Mouse (Mus musculus) liver, postnatal 0 days (tissue): ENCODE data around the gene Calm5. TPM values are rescaled to one million over a fixed set of nuclear protein-coding genes. Genes with fewer than 3 reads are reported as not detected.
A peak's percentile ranks its signal among the peaks of the same experiment; 100 is the strongest.

Experiments used
- ATAC-seq: fragments of 200-750 bp; cut with Nextera tagmentation; 2 replicates; pipeline ENCODE4 v1.8.0; 2017; ENCODE audit warnings: mild to moderate bottlenecking, moderate library complexity
- DNase-seq: peaks from one replicate; pipeline ENCODE4 v3.0.0-alpha.2; 2016
- H3K27ac ChIP-seq: fragments of 300-500 bp; sonication (generic); 2 replicates; pipeline ENCODE4 v1.5.1; 2014; ENCODE audit warnings: antibody characterized with exemption, moderate library complexity, mild to moderate bottlenecking, low read depth
- H3K27me3 ChIP-seq: fragments of 300-500 bp; sonication (generic); 2 replicates; pipeline ENCODE4 v1.6.1; 2014; ENCODE audit warnings: low read length, control low read depth, mixed read lengths; ENCODE audit not compliant: insufficient read depth
- H3K36me3 ChIP-seq: fragments of 300-500 bp; sonication (generic); replicated peaks from 2 replicates; pipeline ENCODE4 v1.6.1; 2014; ENCODE audit warnings: mild to moderate bottlenecking, control low read depth, low read length, moderate library complexity, mixed read lengths; ENCODE audit not compliant: insufficient read depth
- H3K4me1 ChIP-seq: fragments of 300-500 bp; sonication (generic); 2 replicates; pipeline ENCODE4 v1.6.1; 2014; ENCODE audit warnings: antibody characterized with exemption, mild to moderate bottlenecking, control low read depth; ENCODE audit not compliant: insufficient read depth
- H3K4me2 ChIP-seq: fragments of 300-500 bp; sonication (generic); 2 replicates; pipeline ENCODE4 v1.6.1; 2014; ENCODE audit warnings: low read depth, mild to moderate bottlenecking, low read length, moderate library complexity, mixed read lengths
- H3K4me3 ChIP-seq: fragments of 300-500 bp; sonication (generic); 2 replicates; pipeline ENCODE4 v1.5.1; 2014; ENCODE audit warnings: low read depth, low read length
- H3K9ac ChIP-seq: fragments of 300-500 bp; sonication (generic); replicated peaks from 2 replicates; pipeline ENCODE4 v1.6.1; 2014; ENCODE audit warnings: mild to moderate bottlenecking, moderate library complexity
- H3K9me3 ChIP-seq: fragments of 300-500 bp; sonication (generic); 2 replicates; pipeline ENCODE4 v1.6.1; 2016; ENCODE audit warnings: mild to moderate bottlenecking, control low read depth, low read length, mixed read lengths
- CTCF ChIP-seq: sonication (generic); IDR thresholded peaks from 2 replicates; pipeline ENCODE4 v1.5.1; 2016; ENCODE audit warnings: antibody characterized with exemption, low read depth
- EP300 ChIP-seq: IDR thresholded peaks from 2 replicates; pipeline ENCODE4 v1.6.1; 2016; ENCODE audit warnings: antibody characterized with exemption, low read depth, mild to moderate bottlenecking
- whole genome bisulfite sequencing: fragments of 180-500 bp; shearing (Covaris S2); extraction: QIAGEN DNeasy Blood & Tissue Kit; methylation state at CpG from one replicate; pipeline ENCODE4 v1.1.7; 2014; ENCODE audit not compliant: insufficient replicate concordance; 5-methylcytosine and 5-hydroxymethylcytosine counted together
- polyA plus RNA-seq: library from polyadenylated mRNA; unstranded; fragments of >200 nt; fragmentation: Nextera tagmentation; extraction: Ambion mirVana; gene quantifications from 2 replicates; pipeline ENCODE4 v1.2.1, GENCODE M21; 2015

Calm5 gene
- polyA plus RNA-seq, 1 experiment from 2014 or later = not detected

GRCm38 (mm10) chr13:3850330-3850729 lies 3.6 kb upstream of the Calm5 start:
- no peaks in the 10 kb centered on the region for H3K36me3 ChIP-seq
- no peaks in the 10 kb centered on the region for H3K27me3 ChIP-seq
- WGBS = 71% methylated on average over 1 of the region's 1 CpGs
- no peak overlapping the region for H3K4me2 ChIP-seq
- TF ChIP-seq CTCF (no peak), EP300 (no peak)
- no peak overlapping the region for H3K4me3 ChIP-seq
- H3K27ac ChIP-seq = no peak overlapping the region
- no peak for DNase-seq
- H3K4me1 ChIP-seq = no peaks in the 10 kb centered on the region
- H3K9ac ChIP-seq = no peak overlapping the region
- ATAC-seq = no peak
- H3K9me3 ChIP-seq = no peaks in the 10 kb centered on the region

GRCm38 (mm10) chr13:3854856-3855255 lies 883 bp downstream of the Calm5 start:
- H3K9me3 ChIP-seq = no peaks in the 10 kb centered on the region
- TF ChIP-seq CTCF (no peak), EP300 (no peak)
- ATAC-seq (no peak), DNase-seq (no peak)
- WGBS = 56% methylated on average over 2 of the region's 2 CpGs
- H3K27ac ChIP-seq = no peak overlapping the region
- H3K27me3 ChIP-seq = no peaks in the 10 kb centered on the region
- H3K9ac ChIP-seq = no peak overlapping the region
- H3K36me3 ChIP-seq = no peaks in the 10 kb centered on the region
- no peak overlapping the region for H3K4me2 ChIP-seq
- H3K4me3 ChIP-seq = no peak overlapping the region
- no peaks in the 10 kb centered on the region for H3K4me1 ChIP-seq

GRCm38 (mm10) chr13:3856252-3856651 lies 2.3 kb downstream of the Calm5 start:
- peaks cover 3% of the 10 kb centered on the region; the same call in 1 of the 2 replicates for H3K4me1 ChIP-seq
- H3K4me3 ChIP-seq = no peak overlapping the region
- no peaks in the 10 kb centered on the region for H3K9me3 ChIP-seq
- no peak overlapping the region for H3K9ac ChIP-seq
- H3K27ac ChIP-seq = no peak overlapping the region
- H3K27me3 ChIP-seq = no peaks in the 10 kb centered on the region
- TF ChIP-seq CTCF = no peak
- no peak for TF ChIP-seq EP300
- H3K4me2 ChIP-seq = no peak overlapping the region
- WGBS = 69% methylated on average over 1 of the region's 1 CpGs
- no peaks in the 10 kb centered on the region for H3K36me3 ChIP-seq
- DNase-seq (no peak), ATAC-seq (no peak)

GRCm38 (mm10) chr13:3861251-3861650 lies 7.3 kb downstream of the Calm5 start:
- Histone ChIP-seq H3K27me3 (no peaks in the 10 kb centered on the region), H3K9me3 (no peaks in the 10 kb centered on the region), H3K9ac (no peak overlapping the region), H3K4me2 (no peak overlapping the region), H3K4me3 (no peak overlapping the region), H3K4me1 (peaks cover 33% of the 10 kb centered on the region), H3K27ac (no peak overlapping the region), H3K36me3 (no peaks in the 10 kb centered on the region)
- DNase-seq (no peak), ATAC-seq (peak; percentile 79)
- TF ChIP-seq EP300 (peak; percentile 55; the same call in 1 of the 2 replicates), CTCF (peak; percentile 35; the same call in 1 of the 2 replicates)
- WGBS = 65% methylated on average over 8 of the region's 8 CpGs

- ATAC-seq = no peak
- Histone ChIP-seq H3K9ac (no peak overlapping the region), H3K27ac (no peak overlapping the region), H3K4me1 (peaks cover 43% of the 10 kb centered on the region), H3K36me3 (no peaks in the 10 kb centered on the region), H3K4me2 (no peak overlapping the region), H3K27me3 (no peaks in the 10 kb centered on the region), H3K4me3 (no peak overlapping the region), H3K9me3 (no peaks in the 10 kb centered on the region)
- 84% methylated on average over 3 of the region's 3 CpGs for WGBS
- TF ChIP-seq CTCF = no peak; the same call in 1 of the 2 replicates
- no peak for TF ChIP-seq EP300
- DNase-seq = no peak
Measured at GRCm38 (mm10) chr13:3862325-3862724, 8.4 kb downstream of the Calm5 start.

GRCm38 (mm10) chr13:3862922-3863580 lies 9.1 kb downstream of the Calm5 start:
- TF ChIP-seq CTCF (0 out of 2 replicates have a peak, but pooled peaks have one; percentile 4), EP300 (0 out of 2 replicates have a peak, but pooled peaks have one; percentile 10)
- H3K36me3 ChIP-seq = no peaks in the 10 kb centered on the region
- peak; percentile 35 for DNase-seq
- peaks cover 49% of the 10 kb centered on the region for H3K4me1 ChIP-seq
- peak overlapping the region; percentile 34; the same call in 1 of the 2 replicates for H3K27ac ChIP-seq
- H3K27me3 ChIP-seq = no peaks in the 10 kb centered on the region
- peak overlapping the region; percentile 51 for H3K4me2 ChIP-seq
- 77% methylated on average over 10 of the region's 10 CpGs for WGBS
- H3K9me3 ChIP-seq = no peaks in the 10 kb centered on the region
- peak; percentile 65 for ATAC-seq
- no peak overlapping the region for H3K4me3 ChIP-seq
- H3K9ac ChIP-seq = no peak overlapping the region; the same call in 1 of the 2 replicates
